Mouse (Mus musculus): Measurements from ENCODE around the gene Mthfd1l. TPM values are rescaled to one million over a fixed set of nuclear protein-coding genes. Genes with fewer than 3 reads are reported as not detected.

The Mthfd1l gene
- polyA plus RNA-seq, 1 experiment, result 45.9 TPM

GRCm38 (mm10) chr10:4182406-4182805, 209.5 kb downstream of the Mthfd1l start:
- Histone ChIP-seq H3K4me2 (ENCODE audit: low read depth) (no peak overlapping the region), H3K27me3 (ENCODE audit: control insufficient read depth, insufficient read depth, insufficient read length) (no peaks in the 10 kb centered on the region), H3K4me3 (no peak overlapping the region), H3ac (ENCODE audit: control insufficient read depth, insufficient read length) (no peak overlapping the region), H3K36me3 (ENCODE audit: control insufficient read depth, insufficient read depth) (no peaks in the 10 kb centered on the region), H3K79me2 (ENCODE audit: control insufficient read depth, insufficient read depth) (no peaks in the 10 kb centered on the region)
- TF ChIP-seq USF1 (IDR thresholded peaks at IDR 0.05; ENCODE audit: low read depth) (no peak), SRF (IDR thresholded peaks at IDR 0.05; ENCODE audit: control insufficient read depth, insufficient read length, low read depth) (no peak), POLR2A (IDR thresholded peaks at IDR 0.05; ENCODE audit: insufficient read length, low read depth) (no peak), TCF3 (IDR thresholded peaks at IDR 0.05; ENCODE audit: insufficient read length, low read depth) (no peak), POLR2AphosphoS2 (IDR thresholded peaks at IDR 0.05; ENCODE audit: insufficient read length, low read depth) (no peak), MYOD1 (IDR thresholded peaks at IDR 0.05; ENCODE audit: control insufficient read depth in 1 of 3, insufficient read length in 2 of 3, low read depth in 2 of 3) (no peak)

GRCm38 (mm10) chr10:4188614-4189402, 215.9 kb downstream of the Mthfd1l start:
- Histone ChIP-seq H3K79me2 (ENCODE audit: control insufficient read depth, insufficient read depth) (no peaks in the 10 kb centered on the region), H3ac (ENCODE audit: control insufficient read depth, insufficient read length) (no peak overlapping the region), H3K36me3 (ENCODE audit: control insufficient read depth, insufficient read depth) (no peaks in the 10 kb centered on the region), H3K27me3 (ENCODE audit: control insufficient read depth, insufficient read depth, insufficient read length) (no peaks in the 10 kb centered on the region), H3K4me2 (ENCODE audit: low read depth) (no peak overlapping the region), H3K4me3 (no peak overlapping the region)
- no peak for TF ChIP-seq USF1 (IDR thresholded peaks at IDR 0.05; ENCODE audit: low read depth)
- TF ChIP-seq SRF (IDR thresholded peaks at IDR 0.05; ENCODE audit: control insufficient read depth, insufficient read length, low read depth), result no peak
- TF ChIP-seq E2F4 (IDR thresholded peaks at IDR 0.05; ENCODE audit: insufficient read depth), result no peak
- TF ChIP-seq TCF12 (IDR thresholded peaks at IDR 0.05; ENCODE audit: insufficient read depth, poor library complexity, severe bottlenecking), result no peak
- TF ChIP-seq MYOD1 (IDR thresholded peaks at IDR 0.05; ENCODE audit: control insufficient read depth in 1 of 3, insufficient read length in 2 of 3, low read depth in 2 of 3), result no peak
- TF ChIP-seq MAX (IDR thresholded peaks at IDR 0.05; ENCODE audit: low read depth), result no peak
- TF ChIP-seq MYOG (IDR thresholded peaks at IDR 0.05; ENCODE audit: control insufficient read depth in 1 of 3, insufficient read depth in 1 of 3, insufficient read length in 2 of 3, low read depth in 2 of 3), result no peak
- TF ChIP-seq CEBPB (IDR thresholded peaks at IDR 0.05; ENCODE audit: insufficient read depth, poor library complexity, severe bottlenecking), result no peak

GRCm38 (mm10) chr10:4189422-4189821, 216.5 kb downstream of the Mthfd1l start:
- Histone ChIP-seq H3ac (ENCODE audit: control insufficient read depth, insufficient read length) (no peak overlapping the region), H3K36me3 (ENCODE audit: control insufficient read depth, insufficient read depth) (no peaks in the 10 kb centered on the region), H3K4me2 (ENCODE audit: low read depth) (no peak overlapping the region), H3K79me2 (ENCODE audit: control insufficient read depth, insufficient read depth) (no peaks in the 10 kb centered on the region), H3K4me3 (no peak overlapping the region), H3K27me3 (ENCODE audit: control insufficient read depth, insufficient read depth, insufficient read length) (no peaks in the 10 kb centered on the region)
- TF ChIP-seq MYOD1 (IDR thresholded peaks at IDR 0.05; ENCODE audit: control insufficient read depth in 1 of 3, insufficient read length in 2 of 3, low read depth in 2 of 3), result no peak
- no peak for TF ChIP-seq MYOG (IDR thresholded peaks at IDR 0.05; ENCODE audit: control insufficient read depth in 1 of 3, insufficient read depth in 1 of 3, insufficient read length in 2 of 3, low read depth in 2 of 3)

- TF ChIP-seq POLR2A (IDR thresholded peaks at IDR 0.05; ENCODE audit: insufficient read length, low read depth), result no peak
- no peak for TF ChIP-seq CEBPB (IDR thresholded peaks at IDR 0.05; ENCODE audit: insufficient read depth, poor library complexity, severe bottlenecking)
- no peak for TF ChIP-seq POLR2AphosphoS2 (IDR thresholded peaks at IDR 0.05; ENCODE audit: insufficient read length, low read depth)
- no peak for TF ChIP-seq E2F4 (IDR thresholded peaks at IDR 0.05; ENCODE audit: insufficient read depth)
- no peak for TF ChIP-seq TCF3 (IDR thresholded peaks at IDR 0.05; ENCODE audit: insufficient read length, low read depth)
- no peak for TF ChIP-seq SRF (IDR thresholded peaks at IDR 0.05; ENCODE audit: control insufficient read depth, insufficient read length, low read depth)
- no peaks in the 10 kb centered on the region for H3K79me2 ChIP-seq (ENCODE audit: control insufficient read depth, insufficient read depth)
- H3K4me2 ChIP-seq (ENCODE audit: low read depth), result no peak overlapping the region
- H3ac ChIP-seq (ENCODE audit: control insufficient read depth, insufficient read length), result no peak overlapping the region
- no peak overlapping the region for H3K4me3 ChIP-seq
- no peaks in the 10 kb centered on the region for H3K36me3 ChIP-seq (ENCODE audit: control insufficient read depth, insufficient read depth)
- H3K27me3 ChIP-seq (ENCODE audit: control insufficient read depth, insufficient read depth, insufficient read length), result no peaks in the 10 kb centered on the region
These were observed 226.1 kb downstream of the Mthfd1l start for GRCm38 (mm10) chr10:4198978-4199377.

GRCm38 (mm10) chr10:4199926-4200325, 227.0 kb downstream of the Mthfd1l start:
- Histone ChIP-seq H3ac (ENCODE audit: control insufficient read depth, insufficient read length) (no peak overlapping the region), H3K36me3 (ENCODE audit: control insufficient read depth, insufficient read depth) (no peaks in the 10 kb centered on the region), H3K4me2 (ENCODE audit: low read depth) (no peak overlapping the region), H3K4me3 (no peak overlapping the region), H3K27me3 (ENCODE audit: control insufficient read depth, insufficient read depth, insufficient read length) (no peaks in the 10 kb centered on the region), H3K79me2 (ENCODE audit: control insufficient read depth, insufficient read depth) (no peaks in the 10 kb centered on the region)
- TF ChIP-seq TCF12 (IDR thresholded peaks at IDR 0.05; ENCODE audit: insufficient read depth, poor library complexity, severe bottlenecking), result no peak
- TF ChIP-seq USF1 (IDR thresholded peaks at IDR 0.05; ENCODE audit: low read depth), result no peak
- no peak for TF ChIP-seq POLR2AphosphoS2 (IDR thresholded peaks at IDR 0.05; ENCODE audit: insufficient read length, low read depth)
- no peak for TF ChIP-seq CEBPB (IDR thresholded peaks at IDR 0.05; ENCODE audit: insufficient read depth, poor library complexity, severe bottlenecking)
- TF ChIP-seq TCF3 (IDR thresholded peaks at IDR 0.05; ENCODE audit: insufficient read length, low read depth), result no peak
- TF ChIP-seq POLR2A (IDR thresholded peaks at IDR 0.05; ENCODE audit: insufficient read length, low read depth), result no peak

All from myocyte (in vitro differentiated cells).